Mouse (Mus musculus) kidney, postnatal 0 days (tissue): Measurements from ENCODE around the gene Car15. TPM values are rescaled to one million over a fixed set of nuclear protein-coding genes. Genes with fewer than 3 reads are reported as not detected.

Experiments used
- ATAC-seq: fragments of 200-750 bp; cut with Nextera tagmentation; replicated peaks from 2 replicates; pipeline ENCODE4 v1.8.0; 2017; ENCODE audit warnings: low read depth, moderate number of reproducible peaks, moderate TSS enrichment, moderate library complexity; ENCODE audit not compliant: low FRiP score
- DNase-seq: peaks from one replicate; pipeline ENCODE4 v3.0.0-alpha.2; 2016; ENCODE audit warnings: low spot score
- H3K27ac ChIP-seq: fragments of 300-500 bp; sonication (generic); 2 replicates; pipeline ENCODE4 v1.5.1; 2014; ENCODE audit warnings: mild to moderate bottlenecking
- H3K27me3 ChIP-seq: fragments of 300-500 bp; sonication (generic); 2 replicates; pipeline ENCODE4 v1.6.1; 2014; ENCODE audit warnings: low read length, mixed read lengths; ENCODE audit not compliant: insufficient read depth
- H3K36me3 ChIP-seq: fragments of 300-500 bp; sonication (generic); 2 replicates; pipeline ENCODE4 v1.6.1; 2014; ENCODE audit warnings: low read length, mixed read lengths; ENCODE audit not compliant: insufficient read depth
- H3K4me1 ChIP-seq: fragments of 300-500 bp; sonication (generic); replicated peaks from 2 replicates; pipeline ENCODE4 v1.6.1; 2014; ENCODE audit warnings: antibody characterized with exemption, low read length, mixed read lengths; ENCODE audit not compliant: insufficient read depth
- H3K4me2 ChIP-seq: fragments of 300-500 bp; sonication (generic); 2 replicates; pipeline ENCODE4 v1.6.1; 2014; ENCODE audit warnings: mild to moderate bottlenecking, low read length, moderate library complexity, mixed read lengths
- H3K4me3 ChIP-seq: fragments of 300-500 bp; sonication (generic); replicated peaks from 2 replicates; pipeline ENCODE4 v1.5.1; 2014; ENCODE audit warnings: low read depth, low read length
- H3K9ac ChIP-seq: fragments of 300-500 bp; sonication (generic); 2 replicates; pipeline ENCODE4 v1.6.1; 2014; ENCODE audit warnings: low read depth, low read length
- H3K9me3 ChIP-seq: fragments of 300-500 bp; sonication (generic); replicated peaks from 2 replicates; pipeline ENCODE4 v1.6.1; 2016; ENCODE audit warnings: low read length, inconsistent platforms, mixed read lengths
- CTCF ChIP-seq: IDR thresholded peaks from 2 replicates; pipeline ENCODE4 v1.5.1; 2016; ENCODE audit warnings: antibody characterized with exemption, low read depth, mild to moderate bottlenecking, moderate library complexity
- WGBS: fragments of 180-500 bp; shearing (Covaris S2); extraction: QIAGEN DNeasy Blood & Tissue Kit; methylation state at CpG from one replicate; pipeline ENCODE4 v1.1.7; 2014; 5-methylcytosine and 5-hydroxymethylcytosine counted together
- polyA plus RNA-seq: library from polyadenylated mRNA; unstranded; fragments of >200 nt; fragmentation: Nextera tagmentation; extraction: Ambion mirVana; gene quantifications from 2 replicates; pipeline ENCODE4 v1.2.1, GENCODE M21; 2015

The Car15 gene
- polyA plus RNA-seq, 1 experiment from 2014 or later, result 147 TPM

DNA sequence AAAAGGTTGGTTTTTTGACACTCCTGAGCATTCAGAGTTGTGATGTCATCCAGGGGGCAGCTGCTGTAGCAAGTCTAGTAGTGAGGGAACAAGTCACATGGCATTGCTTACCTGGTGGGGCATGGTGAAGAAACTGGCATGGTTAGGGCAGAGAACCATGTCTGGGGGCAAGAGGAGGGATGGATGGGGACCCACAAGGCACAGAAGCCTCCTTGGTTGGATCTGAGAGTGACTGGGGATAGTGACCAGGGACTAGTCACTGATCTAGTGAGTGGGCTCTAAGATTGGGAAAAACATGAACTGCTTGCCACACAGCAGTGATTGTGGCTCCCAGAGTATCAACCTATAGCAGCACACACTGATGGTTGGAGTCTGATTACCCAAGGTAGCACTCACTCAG, 38.6 kb downstream of the Car15 start:
- H3K36me3 ChIP-seq, result no peaks in the 10 kb centered on the region
- no peak overlapping the region for H3K27ac ChIP-seq
- ATAC-seq (no peak), DNase-seq (no peak)
- peaks cover 34% of the 10 kb centered on the region for H3K4me1 ChIP-seq
- H3K9ac ChIP-seq, result no peak overlapping the region
- H3K4me3 ChIP-seq, result no peak overlapping the region
- H3K9me3 ChIP-seq, result no peaks in the 10 kb centered on the region
- H3K27me3 ChIP-seq, result peaks cover 32% of the 10 kb centered on the region; the same call in 1 of the 2 replicates
- no peak for TF ChIP-seq CTCF
- peak overlapping the region; percentile 79; the same call in 1 of the 2 replicates for H3K4me2 ChIP-seq

DNA sequence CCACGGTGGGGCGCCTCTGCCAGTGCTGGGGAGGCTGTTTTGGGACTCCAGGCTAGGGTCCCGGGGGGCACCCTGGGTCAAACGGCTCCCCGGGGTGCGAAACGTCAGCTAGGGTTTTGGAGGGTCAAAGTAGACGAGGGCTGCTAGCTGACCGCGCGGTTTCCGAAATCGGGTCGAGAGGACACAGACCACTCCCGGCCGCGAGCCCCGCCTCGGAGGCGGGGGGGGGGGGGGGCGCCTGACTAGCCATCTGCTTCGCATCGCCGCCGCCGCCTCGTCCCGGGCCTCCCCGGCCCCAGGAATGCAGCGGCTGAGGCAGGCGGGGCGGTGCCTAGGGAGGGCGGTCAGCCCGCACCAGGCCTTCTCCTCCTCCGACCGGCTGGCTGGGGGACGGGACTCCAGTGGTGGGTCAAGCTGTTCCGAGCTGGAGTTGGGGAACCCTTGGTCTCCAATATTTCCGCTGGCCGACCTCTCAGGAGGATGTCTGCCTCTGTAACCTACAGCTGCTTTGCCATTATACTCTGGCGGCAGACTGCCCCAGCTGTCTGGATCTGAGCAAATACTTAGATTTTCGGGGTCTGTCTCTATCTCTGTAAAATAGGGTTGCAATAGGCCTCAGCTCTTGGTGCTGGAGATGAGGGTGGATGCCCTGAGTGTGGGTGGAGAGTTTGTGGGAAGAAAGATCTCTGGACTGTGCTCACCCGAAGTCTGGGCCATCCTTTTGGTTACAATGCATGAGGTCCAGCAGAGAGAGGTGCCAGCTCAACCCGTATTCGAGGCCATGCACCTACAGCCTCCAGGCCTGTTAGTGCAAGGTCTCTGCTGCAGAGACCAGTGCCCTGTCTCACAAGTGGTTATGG, 39.6 kb downstream of the Car15 start:
- WGBS, result 5% methylated on average over 40 of the region's 45 CpGs
- Histone ChIP-seq H3K9ac (peak overlapping the region; percentile 82), H3K36me3 (no peaks in the 10 kb centered on the region), H3K27me3 (peaks cover 30% of the 10 kb centered on the region; the same call in 1 of the 2 replicates), H3K4me2 (peak overlapping the region; percentile 79), H3K4me3 (peak overlapping the region; percentile 63), H3K4me1 (peaks cover 23% of the 10 kb centered on the region; the same call in 1 of the 2 replicates), H3K27ac (peak overlapping the region; percentile 96), H3K9me3 (no peaks in the 10 kb centered on the region)
- DNase-seq, result peak; percentile 92
- TF ChIP-seq CTCF, result no peak
- peak; percentile 63 for ATAC-seq

- Histone ChIP-seq H3K4me3 (peak overlapping the region; percentile 63), H3K27ac (peak overlapping the region; percentile 96), H3K27me3 (peaks cover 23% of the 10 kb centered on the region; the same call in 1 of the 2 replicates), H3K36me3 (no peaks in the 10 kb centered on the region), H3K9me3 (no peaks in the 10 kb centered on the region), H3K9ac (peak overlapping the region; percentile 82), H3K4me2 (peak overlapping the region; percentile 79), H3K4me1 (peaks cover 16% of the 10 kb centered on the region; the same call in 1 of the 2 replicates)
- no peak for TF ChIP-seq CTCF
- peak; percentile 18; the same call in 1 of the 2 replicates for ATAC-seq
- peak; percentile 50 for DNase-seq
- 4% methylated on average over 29 of the region's 29 CpGs for WGBS
These were observed 40.3 kb downstream of the Car15 start for GRCm38 (mm10) chr16:17797812-17798311.

DNA sequence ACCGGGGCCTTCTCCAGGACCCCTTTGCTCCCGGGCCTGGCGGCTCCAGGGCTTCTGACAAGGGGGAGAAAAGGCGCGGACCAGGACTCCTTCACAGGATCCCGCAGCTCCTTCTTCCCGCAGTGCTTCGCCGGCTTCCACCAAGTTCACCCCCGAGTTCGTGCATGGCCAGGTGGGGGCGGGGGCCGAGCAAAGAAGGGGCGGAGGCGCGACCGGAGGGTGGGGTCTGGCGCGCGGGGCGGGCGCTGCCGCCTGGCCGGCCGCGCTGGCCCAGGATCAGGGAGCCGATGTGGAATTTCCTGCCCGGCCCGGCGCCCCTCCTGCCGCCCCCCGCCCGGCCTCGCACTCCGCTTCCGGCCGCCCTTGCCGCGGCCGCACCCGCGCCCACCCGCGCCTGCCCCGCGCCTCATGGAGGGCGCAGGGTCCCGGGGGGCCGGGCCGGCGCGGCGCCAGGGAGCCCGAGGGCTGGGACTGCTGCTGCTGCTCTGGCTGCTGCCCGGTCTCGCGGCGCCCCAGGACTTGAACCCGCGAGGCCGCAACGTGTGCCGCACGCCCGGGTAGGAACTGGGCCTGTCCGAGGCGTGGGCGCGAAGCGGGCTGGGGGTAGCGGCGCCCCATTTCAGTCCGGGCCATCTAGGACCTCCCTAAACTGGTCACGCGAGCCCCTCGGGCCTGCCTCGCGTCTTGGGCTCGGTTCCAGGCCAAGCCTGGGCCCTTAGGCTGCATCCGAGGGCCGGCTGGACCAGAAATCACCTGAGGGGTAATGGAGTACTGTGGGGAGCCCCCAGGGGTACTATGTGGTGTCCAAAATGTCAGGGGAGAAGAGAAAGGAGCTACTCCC, 41.0 kb downstream of the Car15 start, which contains the start of gene Scarf2:
TSS of gene Scarf2 (plus strand) at position 312 of the 841 bp plus-strand sequence.
- under 1% methylated on average over 73 of the region's 81 CpGs for WGBS
- Histone ChIP-seq H3K4me3 (peak within 1 kb of the TSS; percentile 63), H3K4me1 (peaks cover 10% of the 10 kb centered on the region; the same call in 1 of the 2 replicates)

GRCm38 (mm10) chr16:17796519-17796918, 41.6 kb downstream of the Car15 start:
- Histone ChIP-seq H3K27me3 (peaks cover 10% of the 10 kb centered on the region; the same call in 1 of the 2 replicates), H3K4me3 (peak overlapping the region; percentile 63), H3K9ac (peak overlapping the region; percentile 82), H3K36me3 (peaks cover 7% of the 10 kb centered on the region; the same call in 1 of the 2 replicates), H3K9me3 (no peaks in the 10 kb centered on the region), H3K4me2 (peak overlapping the region; percentile 79), H3K27ac (peak overlapping the region; percentile 96), H3K4me1 (0 out of 2 replicates have a peak, but pooled peaks cover 6% of the 10 kb centered on the region)
- DNase-seq (no peak), ATAC-seq (no peak)
- TF ChIP-seq CTCF, result no peak

More for the DNA sequence above, 41.0 kb downstream of the Car15 start, which contains the start of gene Scarf2:
- Histone ChIP-seq H3K9me3 (no peaks in the 10 kb centered on the region), H3K9ac (peak within 1 kb of the TSS; percentile 82), H3K27ac (peak within 1 kb of the TSS; percentile 96), H3K4me2 (peak within 1 kb of the TSS; percentile 79), H3K36me3 (0 out of 2 replicates have a peak, but pooled peaks cover 5% of the 10 kb centered on the region), H3K27me3 (peaks cover 16% of the 10 kb centered on the region; the same call in 1 of the 2 replicates)
- TF ChIP-seq CTCF, result 0 out of 2 replicates have a peak, but pooled peaks have one; percentile 3
- DNase-seq (peak; percentile 79), ATAC-seq (peak; percentile 64)
